Mouse (Mus musculus): ENCODE measurements around the gene Robo2. TPM values are rescaled to one million over a fixed set of nuclear protein-coding genes. Genes with fewer than 3 reads are reported as not detected.

Gene Robo2
- 1 to 10 TPM; 5.0 to 8.9 (median 6.7) TPM for total RNA-seq (2022)

GRCm38 (mm10) chr16:74411481-74412251, at the start of gene Robo2:
TSS of gene Robo2 (minus strand) at chr16:74411825.
- DNase-seq: no peak

GRCm38 (mm10) chr16:74458138-74458537, 46.5 kb upstream of the Robo2 start:
- no peak for DNase-seq

DNA sequence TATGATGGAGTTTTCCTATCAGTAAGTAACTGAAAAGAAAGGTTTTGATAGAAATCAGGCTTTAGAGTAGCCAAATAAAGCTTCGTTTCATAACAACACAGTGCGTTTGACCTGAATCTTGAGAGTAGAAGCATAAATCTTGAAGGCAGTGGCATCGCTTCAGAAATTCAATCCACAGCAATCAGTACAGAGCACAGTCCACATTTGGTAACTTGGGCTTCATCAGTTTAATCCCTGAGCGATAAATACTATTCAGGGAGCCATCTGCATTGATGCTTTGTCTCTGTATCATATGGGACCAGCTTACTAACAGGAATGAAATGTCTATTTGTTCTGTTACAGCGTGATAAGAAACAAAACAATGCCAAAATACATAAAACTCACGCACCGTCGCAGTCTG, 46.1 kb upstream of the Robo2 start:
- no peak for DNase-seq

- DNase-seq: no peak
These were observed 45.3 kb upstream of the Robo2 start for GRCm38 (mm10) chr16:74456808-74457470.

GRCm38 (mm10) chr16:74455179-74455578, 43.6 kb upstream of the Robo2 start:
- DNase-seq: no peak

GRCm38 (mm10) chr16:74448025-74448424, 36.4 kb upstream of the Robo2 start:
- DNase-seq: no peak

GRCm38 (mm10) chr16:74427071-74427470, 15.4 kb upstream of the Robo2 start:
- no peak for DNase-seq

DNA sequence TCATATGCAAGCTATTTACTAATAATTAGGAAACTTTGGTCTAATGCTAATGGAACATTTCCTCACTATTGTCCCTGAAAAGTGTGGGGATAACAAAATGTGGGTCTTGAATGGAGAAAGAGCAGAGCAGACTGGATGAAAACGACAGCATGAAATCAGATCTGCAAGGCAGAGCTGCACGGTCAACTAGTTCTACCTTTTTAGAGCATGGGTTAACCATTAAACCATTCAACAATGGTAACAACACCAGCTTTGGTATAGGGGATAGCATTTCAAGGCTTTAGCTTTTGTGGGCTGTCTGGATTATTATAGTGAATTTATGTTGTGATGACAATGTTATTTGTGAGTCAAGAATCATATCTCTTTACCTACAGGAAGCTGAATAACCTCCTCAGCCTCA, 8.7 kb upstream of the Robo2 start:
- DNase-seq: no peak

- DNase-seq: no peak
These were observed 1.1 kb upstream of the Robo2 start for GRCm38 (mm10) chr16:74412471-74413291.

DNA sequence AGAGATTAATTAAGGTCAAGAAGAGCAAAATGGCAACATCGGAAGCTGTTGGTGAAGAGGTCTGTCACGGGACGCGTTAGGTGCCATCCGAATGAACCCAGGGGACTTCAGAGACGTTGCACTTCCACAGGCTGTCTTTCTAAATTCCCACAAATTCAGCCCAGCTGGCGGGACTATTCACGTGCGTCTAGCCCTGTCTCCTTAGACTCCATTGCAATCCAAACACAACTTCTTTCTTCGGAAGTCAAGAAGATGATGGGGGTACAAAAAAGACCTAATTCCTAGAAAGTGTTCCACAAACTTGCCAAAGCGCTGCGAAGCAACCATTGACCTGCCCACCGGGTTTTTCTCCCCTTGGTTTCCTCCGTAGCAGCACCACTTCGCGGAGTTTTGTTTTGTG, 604 bp downstream of the Robo2 start:
- no peak for DNase-seq

GRCm38 (mm10) chr16:74410125-74410524, 1.5 kb downstream of the Robo2 start:
- DNase-seq: no peak

- DNase-seq: no peak
These were observed 2.1 kb downstream of the Robo2 start for GRCm38 (mm10) chr16:74409548-74409947.

- DNase-seq: no peak
These were observed 3.1 kb downstream of the Robo2 start for GRCm38 (mm10) chr16:74408566-74408965.

DNA sequence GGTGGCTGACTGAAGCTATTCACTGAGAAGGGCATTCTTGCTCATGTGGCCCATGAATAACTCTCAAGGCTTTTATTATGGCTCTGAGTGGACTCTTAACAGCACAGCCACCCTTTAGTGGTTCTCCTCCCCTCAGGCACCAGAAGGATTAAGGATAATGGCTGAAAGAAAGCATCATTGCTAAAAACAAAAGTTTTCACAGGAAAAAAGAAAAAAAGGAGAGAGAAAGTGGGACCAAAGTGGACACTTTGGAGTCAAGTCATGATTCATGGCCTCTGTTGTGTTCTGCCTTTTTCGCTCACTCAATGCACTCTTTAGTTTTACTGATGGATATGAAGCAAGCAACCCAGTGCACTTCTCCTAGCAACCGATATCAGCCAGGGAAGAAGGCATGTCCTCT, 14.3 kb downstream of the Robo2 start:
- DNase-seq: no peak

GRCm38 (mm10) chr16:74395678-74396077, 15.9 kb downstream of the Robo2 start:
- no peak for DNase-seq

DNA sequence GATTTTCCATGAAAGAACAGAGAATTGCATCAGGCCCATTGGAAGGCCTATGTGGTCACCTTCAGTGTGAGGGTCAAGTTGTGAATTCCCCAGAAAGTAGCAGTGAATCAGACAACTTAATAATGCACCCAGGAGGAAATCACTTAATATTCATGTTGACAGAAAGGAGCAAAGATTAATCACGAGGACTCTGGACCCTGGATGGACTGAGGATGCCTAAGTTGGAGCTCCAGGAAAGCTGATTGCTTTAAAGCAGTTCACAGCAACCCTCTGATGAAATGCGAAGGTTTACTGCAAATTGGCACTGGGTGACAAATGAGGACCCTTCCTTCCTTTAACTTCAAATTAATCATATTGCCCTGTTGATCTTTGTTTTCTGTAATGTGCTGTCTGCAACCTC, 32.2 kb downstream of the Robo2 start:
- DNase-seq: no peak

GRCm38 (mm10) chr16:74375342-74375940, 36.2 kb downstream of the Robo2 start:
- DNase-seq: no peak

- no peak for DNase-seq
These were observed 37.1 kb downstream of the Robo2 start for GRCm38 (mm10) chr16:74374540-74374939.

- no peak for DNase-seq
These were observed 38.2 kb downstream of the Robo2 start for GRCm38 (mm10) chr16:74373407-74373806.

DNA sequence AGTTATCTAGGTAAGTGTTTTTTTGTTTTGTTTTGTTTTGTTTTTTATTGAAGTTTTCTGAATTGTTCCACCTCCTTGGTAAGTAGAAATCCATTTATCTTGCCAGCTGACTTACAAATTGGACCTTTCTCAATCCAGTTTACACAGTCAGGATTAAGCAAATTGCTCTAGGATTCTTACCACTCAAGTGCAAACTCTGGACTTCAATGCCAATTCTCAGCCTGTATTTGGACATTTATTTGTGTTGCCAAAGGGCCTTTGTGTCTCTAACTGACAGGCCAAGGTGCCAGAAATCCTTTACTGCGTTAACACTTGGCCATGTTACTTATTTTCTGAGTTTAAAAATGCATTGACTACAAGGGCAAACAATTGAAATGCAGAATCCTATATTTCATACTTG, 38.7 kb downstream of the Robo2 start:
- DNase-seq: no peak

DNA sequence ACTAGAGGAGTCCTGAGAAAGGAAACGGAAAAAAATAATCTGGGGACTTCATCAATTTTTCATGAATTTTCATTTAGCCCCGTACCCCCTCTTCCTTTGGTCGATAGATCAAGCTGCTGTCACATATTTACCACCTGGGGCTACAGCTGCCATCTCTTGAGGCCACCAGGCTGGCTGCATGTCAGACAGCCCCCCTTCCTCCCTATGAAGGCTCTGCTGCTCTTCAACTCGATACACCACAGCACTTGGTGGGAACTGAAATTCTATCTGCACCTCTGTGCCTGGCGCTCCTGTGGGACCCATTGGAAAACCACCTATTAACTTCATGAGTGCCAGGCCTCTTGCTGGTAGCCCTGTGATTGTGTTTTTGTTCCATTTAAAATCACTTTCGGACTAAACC, 63.2 kb downstream of the Robo2 start:
- DNase-seq: no peak

GRCm38 (mm10) chr16:74338969-74339630, 72.5 kb downstream of the Robo2 start:
- DNase-seq: no peak
